Mouse (Mus musculus) activated CD4-positive, CD25-positive, alpha-beta regulatory T cell, adult 4 months (primary cell): ENCODE data around the gene Schip1. TPM values are rescaled to one million over a fixed set of nuclear protein-coding genes. Genes with fewer than 3 reads are reported as not detected.

Experiments used
- ATAC-seq: one replicate; pipeline ENCODE4 v1.8.0; 2017
- polyA plus RNA-seq, 2 experiments: library from polyadenylated mRNA; unstranded; fragments of 100-300 nt; shearing (Covaris generic); gene quantifications; one replicate each; pipeline ENCODE4 v1.2.1; 2017

The Schip1 gene
- polyA plus RNA-seq, 2 experiments from 2014 or later: 0.22 TPM; not detected in 1

DNA sequence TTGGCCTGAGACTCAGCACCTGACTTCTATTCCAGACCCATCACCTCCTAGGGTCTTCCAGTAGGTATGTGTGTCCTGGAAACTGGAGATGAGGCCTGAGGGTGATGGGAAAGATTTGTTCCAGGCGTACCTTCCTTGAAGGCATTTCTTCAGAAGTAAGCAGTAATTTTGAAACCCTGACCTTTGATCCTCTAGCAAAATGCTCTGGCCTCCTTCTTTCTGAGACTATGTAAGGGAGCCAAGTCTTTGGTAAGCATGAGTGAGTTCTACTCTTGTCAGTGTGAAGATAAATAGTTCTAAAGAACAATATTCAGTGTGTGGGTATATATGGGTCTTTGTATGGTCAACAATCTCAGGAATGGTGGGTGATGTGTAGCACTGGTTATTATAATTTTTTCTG is 65.8 kb downstream of the Schip1 start:
- no peak for ATAC-seq

DNA sequence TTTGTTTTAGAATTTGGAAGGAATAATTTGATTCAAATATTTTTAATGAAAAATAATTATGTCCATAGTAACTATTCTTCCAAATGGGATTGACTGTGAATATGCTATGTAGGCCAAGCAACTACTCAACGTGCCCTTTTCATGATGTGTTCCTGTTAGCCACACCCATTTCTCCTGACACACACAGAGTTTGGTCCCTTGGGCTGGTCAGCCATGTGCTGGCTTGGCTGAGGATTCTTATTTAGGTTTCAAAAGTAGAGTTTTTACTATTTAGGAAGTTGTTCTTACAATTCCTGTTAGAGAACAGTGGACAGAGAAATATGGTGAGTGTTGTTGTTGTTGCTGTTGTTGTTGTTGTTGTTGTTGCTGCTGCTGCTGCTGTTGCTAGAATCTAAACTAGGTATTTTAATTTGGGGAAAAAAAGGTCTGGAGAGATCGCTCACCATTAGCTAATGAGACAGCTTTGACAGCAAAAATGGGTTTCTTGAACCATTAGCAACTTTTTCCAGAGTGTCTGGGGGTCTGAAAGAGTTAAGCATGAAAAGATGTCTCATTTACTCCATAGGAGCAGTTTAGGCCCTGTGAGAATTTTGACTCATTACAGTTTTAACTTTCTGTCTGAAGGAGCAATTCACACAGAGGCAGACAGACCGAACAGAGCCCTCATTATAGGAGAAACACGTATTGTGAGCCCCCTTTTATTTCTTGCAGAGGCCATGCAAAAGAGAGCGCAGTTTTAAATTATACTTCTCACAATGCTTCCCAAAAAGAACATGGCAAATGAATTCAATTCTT is 74.4 kb downstream of the Schip1 start:
- ATAC-seq: no peak

DNA sequence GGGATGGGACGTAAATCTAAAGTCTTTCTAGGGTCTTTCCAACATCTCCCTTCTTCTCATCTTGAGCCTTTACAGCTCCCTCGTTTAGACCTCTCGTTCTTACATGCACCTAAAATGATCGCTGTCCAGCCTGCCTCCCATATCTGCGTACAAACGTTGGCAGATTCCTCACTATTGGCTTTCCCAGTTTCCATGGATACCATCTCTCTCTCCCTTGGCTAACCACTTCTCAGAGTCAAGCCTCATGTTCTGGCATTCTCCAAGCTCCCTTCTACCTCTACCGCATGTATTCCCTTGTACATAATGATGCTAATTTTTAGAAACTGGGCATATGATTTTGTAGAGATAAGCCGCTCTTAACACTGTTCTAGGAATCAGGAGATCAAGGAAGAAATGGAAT is 86.1 kb downstream of the Schip1 start:
- ATAC-seq: no peak

DNA sequence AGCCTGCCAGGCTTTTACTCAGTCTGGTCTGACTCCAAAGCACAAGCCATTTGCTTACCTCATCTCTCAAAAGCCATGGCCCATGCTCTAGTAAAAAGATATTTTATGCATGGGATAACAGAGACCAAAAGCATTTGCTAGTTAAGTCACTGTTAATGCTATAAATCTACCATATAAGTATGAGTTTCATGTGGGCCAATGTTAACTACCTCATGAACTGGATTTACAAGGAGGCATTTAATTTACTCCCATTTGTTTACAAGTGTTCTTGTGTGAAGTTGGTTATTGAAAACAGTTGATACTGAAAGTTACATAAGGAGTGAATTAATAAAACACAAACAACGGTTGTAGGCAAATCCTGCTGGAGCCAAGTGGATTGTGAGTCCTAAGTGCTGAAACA is 95.6 kb downstream of the Schip1 start:
- ATAC-seq: no peak

DNA sequence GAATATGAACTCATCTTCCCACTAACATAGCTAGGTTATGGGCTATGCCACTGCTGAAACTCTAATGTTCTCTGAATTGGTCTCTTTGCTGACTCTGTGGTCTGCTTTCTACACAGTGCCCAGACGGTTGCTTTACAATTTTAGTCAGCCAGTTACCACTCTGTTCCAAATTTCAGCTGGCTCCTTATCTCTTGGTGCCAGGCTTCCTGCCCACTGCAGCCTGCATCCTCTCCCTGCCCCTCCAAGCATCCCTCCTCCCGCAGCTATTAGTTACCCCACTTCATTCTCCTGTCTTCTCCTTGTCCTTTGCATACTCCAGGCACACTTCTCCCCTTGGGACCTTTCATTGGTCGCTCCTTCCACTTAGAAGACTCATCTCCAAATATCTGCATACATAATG is 96.2 kb downstream of the Schip1 start:
- no peak for ATAC-seq

DNA sequence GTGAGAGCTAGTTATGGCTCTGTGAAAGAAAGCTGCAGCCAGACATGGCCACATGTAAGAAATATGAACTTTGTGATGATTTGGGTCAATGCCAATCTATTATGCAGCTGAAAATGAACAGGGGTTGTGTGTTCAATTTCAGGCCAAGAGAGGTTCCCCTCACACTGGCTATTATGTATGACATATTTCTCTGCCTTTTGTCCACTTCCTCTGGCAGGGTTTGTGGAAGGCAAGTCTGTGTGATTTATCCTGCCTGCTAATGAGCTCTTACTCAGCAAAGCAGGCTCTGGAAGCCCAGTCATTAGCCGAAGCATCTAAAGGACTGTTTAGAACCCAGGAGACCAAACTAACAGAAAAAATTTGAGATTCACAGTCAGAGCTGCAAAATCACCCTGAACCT is 113.6 kb downstream of the Schip1 start:
- no peak for ATAC-seq

DNA sequence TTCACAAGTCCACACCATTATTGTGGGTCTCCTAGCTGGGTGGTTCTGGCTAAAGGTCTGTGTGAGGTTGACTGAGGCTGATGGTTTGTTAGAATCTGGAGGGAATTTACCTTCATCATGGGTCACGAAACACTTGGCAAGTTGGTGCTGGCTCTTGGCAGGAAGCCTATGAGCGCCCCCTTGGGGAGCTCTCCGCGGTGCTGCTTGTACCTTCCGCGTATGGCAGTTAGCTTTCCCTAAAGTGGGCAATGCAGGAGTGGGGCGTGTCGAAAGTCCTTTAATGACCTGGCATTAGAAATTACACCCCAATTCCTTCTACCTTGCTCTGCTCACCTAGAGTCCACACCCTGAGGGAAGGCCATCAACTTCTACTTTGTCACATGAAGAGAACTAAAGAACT is 122.9 kb downstream of the Schip1 start:
- no peak for ATAC-seq

DNA sequence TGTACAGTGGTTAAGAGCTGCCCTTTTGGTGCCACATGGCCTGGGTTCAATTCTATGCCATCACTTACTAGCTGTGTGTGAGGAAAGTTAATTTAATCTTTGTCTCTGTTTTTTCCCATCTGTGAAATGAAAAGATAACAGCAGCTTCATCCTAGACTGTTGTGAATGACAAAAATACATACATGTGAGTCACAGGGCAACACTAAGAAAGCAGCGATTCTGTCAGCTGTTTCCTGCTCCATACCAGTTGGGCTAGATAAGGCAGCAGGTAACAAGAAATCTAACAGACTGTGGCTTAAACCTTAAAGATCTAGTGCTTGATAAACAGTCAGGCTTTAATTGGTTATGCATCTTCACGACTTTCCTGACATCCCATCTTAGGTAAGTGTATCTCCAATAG is 124.5 kb downstream of the Schip1 start:
- no peak for ATAC-seq

DNA sequence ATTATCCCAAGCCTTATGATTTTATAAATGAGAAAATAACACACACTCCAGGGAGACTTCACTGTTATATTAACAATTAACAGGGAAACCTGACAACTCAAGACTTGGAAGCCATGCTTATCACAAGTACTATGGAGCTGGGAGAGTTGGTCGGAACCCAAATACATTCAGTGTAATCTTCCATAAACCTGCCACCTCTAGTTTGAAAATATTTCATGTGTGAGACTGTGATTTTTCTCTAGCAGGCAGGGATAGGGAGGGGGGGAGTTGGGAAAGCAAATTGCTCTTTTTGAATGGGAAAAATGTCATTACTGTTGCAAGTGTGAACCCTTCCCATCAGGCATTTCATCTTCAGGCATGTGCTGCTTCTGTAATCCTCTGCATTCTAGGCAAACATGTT is 132.3 kb downstream of the Schip1 start:
- no peak for ATAC-seq

DNA sequence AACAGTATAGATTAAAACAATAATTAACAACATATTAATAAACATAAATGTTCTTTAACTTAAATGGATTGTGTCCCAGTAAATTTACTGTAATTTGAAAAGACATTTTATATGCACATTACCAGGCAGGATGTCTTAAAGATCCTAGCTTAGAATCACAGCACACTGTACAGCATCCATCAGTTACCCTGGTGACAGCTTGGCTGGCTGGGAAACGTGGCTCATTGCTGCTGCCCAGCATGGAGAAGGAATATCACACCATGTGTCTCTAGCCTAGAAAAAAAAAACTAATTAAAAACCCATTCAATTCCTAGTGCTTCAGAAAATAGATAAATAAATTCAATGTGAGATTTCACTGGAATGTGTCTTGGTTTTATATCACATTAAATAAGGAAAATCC is 136.6 kb downstream of the Schip1 start:
- ATAC-seq: no peak

DNA sequence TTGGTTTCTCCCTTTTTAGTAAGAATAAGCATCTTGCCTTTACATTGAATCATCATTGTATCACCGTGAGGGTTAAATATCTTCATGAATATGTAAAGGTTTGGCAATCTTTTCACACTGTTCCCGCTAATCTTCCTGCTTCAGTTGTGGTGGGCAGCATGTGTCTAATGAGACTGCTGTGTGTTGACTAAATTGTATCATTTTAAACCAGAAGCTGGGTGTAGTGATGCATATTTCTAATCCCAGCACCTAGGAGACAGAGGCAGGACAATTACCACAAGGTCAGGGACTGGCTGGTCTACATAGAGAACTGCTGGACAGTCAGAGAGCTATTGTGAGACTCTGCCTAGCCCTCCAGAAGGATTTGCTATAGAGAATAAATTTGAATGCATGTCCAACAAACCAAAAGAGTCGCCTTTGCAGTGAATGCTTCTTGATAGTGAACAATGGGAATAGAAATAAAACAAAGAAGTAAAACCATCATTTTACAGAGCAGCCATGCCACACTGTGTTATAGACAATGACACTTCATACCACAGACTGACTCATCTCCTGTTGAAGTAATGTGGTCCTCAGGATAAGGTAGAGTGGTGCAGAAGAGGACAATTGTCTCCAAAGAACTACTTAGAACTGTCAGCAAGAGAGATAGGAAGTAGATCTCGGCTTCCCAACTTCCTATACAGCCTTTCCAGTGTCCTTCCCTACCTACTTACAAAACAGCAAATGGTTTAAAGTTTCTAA is 137.7 kb downstream of the Schip1 start:
- ATAC-seq: no peak

DNA sequence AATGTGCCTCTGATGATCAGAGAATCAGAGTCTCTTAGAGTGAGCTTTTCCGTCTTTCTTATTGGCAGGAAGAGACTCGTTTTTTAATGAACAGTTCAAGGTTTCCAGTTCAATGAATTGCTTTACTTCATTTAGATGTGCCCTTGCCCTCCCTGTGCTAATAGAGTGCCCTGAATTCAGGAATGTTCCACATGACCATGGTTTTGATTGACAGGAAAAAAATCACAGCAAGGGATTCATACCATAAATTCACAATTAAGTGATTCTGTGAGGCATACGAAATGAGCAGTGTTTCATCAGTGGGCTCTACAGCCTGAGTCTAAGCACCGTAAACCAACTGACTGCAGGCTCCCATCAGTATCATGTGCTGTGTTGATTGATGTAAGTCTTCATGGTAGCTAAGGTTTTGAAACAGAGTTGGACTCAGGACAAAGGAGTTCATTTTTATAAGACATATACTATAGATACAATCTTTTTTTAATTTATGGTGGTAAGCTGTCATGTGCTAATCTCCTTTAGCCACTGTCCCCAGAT is 139.4 kb downstream of the Schip1 start:
- no peak for ATAC-seq

DNA sequence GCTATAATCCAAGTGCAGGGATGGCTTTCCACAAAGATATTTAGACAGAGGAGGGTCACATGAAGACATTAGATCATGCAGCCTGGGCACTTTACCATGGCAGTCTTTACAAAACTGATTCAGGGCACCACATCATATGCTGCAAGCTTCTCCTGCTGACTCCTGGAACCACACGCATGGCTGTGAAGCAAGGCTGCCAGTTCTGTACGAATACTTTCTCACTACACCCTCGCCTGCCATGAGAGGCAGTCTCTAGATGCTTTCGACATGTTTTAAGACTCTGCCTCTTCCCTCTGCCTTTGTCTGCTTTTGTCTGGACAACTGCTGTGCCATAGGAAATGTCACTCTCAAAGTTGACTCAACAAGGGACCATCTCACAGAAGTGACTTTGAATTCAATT is 145.8 kb downstream of the Schip1 start:
- no peak for ATAC-seq

DNA sequence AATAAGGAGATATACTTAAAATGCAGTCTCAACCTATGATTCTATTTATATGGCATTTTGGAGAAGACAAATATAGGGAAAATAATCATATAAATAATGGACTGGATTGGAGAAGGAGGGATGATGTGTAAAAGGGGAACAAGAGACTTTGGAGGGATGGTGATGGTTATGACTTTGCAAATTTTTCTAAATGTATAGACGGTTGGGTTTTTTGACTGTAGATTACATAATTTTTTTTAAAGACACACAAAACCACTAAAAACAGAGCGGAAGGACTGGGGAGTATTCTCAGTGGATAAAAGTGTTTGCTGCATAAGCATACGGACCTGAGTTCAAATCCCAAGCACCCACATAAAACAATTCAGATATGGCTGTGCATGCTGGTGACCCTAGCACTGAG is 156.8 kb downstream of the Schip1 start:
- ATAC-seq: no peak

DNA sequence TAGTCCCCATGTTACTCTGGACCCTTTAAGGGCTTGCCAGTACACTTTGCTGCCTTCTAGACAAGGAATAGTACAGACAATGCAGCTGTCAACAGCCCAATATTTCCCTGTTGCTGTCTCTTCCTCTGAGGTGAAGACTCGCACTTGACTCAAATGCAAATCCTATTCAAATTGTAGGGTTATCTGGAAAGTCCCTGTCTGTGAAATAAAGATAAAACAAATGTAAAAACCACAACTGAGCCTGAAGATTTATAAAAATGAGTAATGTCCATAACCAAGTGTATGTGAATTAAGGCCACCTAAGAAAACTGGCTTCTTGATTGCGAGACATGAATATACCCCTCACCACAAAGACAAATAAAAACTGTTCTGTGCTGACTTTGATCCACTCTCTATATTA is 175.3 kb downstream of the Schip1 start:
- no peak for ATAC-seq

DNA sequence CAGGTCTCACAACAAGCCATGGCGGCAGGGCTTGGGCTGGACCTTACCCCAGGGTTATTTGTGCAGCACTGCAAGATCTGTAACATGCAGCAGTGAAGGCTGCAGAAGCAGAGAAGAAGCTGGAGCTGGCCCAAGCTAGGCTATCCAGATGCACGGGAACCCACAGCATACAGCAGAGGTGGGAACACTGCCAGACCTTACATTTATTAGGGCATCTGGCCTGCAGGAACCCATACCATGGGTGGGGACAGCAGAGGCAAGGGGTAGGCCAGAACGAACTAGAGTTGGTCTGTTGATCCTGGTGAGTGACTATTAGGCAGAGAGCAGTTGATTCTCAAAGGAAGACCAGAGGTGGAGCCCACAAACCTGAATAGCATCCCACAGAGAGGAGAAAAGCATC is 178.6 kb downstream of the Schip1 start:
- no peak for ATAC-seq

DNA sequence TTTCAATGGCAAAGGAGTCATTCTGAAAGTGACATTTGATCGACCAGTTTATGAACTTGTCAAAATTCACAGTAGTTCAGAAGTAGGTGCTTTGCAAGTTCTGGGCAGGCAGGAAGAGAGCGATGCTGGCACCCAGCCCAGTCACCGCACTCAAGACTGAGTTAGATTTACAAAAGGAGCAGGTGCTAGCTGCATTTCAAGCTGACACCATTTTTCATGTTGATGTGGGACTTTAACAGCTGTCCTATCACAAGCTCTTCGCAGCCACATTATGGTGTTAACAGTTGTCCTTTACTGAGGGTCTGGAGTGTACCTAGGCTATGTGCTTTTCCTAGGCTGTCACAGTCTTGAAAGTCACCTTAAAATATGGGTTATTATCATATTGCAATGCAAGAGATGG is 181.6 kb downstream of the Schip1 start:
- no peak for ATAC-seq

DNA sequence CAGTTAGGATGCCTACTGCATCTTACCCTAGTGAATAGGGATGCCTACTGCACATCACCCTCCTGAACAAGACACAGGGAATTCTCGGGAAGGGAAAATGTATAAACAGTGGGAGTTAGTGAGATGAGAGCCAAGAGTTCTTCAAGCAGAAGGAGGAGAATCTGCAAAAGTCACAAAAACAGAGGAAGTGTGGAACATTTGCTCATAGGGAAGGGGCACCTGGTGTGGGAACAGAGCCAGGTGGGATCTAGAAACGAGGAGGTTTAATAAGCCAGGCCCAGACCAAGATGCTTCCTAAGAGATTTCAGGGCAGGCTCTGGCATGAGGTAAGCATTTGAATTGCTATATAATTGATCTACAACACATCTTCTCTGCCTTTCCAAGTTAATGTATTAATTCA is 186.0 kb downstream of the Schip1 start:
- ATAC-seq: no peak

DNA sequence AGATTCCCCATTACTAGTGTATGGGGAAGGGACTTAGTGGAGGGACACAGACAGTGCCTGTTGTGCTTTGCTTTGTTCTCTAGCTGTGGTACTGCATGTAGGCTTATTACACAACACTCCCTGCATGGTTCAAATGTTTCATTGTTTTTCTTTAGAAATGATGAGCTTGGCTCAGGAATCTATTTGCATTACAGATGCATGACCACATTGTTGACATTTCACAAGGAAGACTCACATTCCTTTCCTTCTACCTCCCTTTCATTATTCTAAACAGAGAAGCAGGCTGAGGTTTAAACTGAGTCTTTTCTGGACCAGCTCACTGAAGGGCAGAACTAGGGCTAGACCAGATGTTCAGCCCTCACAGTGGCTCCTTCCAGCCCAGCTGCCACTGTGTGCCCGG is 187.7 kb downstream of the Schip1 start:
- ATAC-seq: no peak

DNA sequence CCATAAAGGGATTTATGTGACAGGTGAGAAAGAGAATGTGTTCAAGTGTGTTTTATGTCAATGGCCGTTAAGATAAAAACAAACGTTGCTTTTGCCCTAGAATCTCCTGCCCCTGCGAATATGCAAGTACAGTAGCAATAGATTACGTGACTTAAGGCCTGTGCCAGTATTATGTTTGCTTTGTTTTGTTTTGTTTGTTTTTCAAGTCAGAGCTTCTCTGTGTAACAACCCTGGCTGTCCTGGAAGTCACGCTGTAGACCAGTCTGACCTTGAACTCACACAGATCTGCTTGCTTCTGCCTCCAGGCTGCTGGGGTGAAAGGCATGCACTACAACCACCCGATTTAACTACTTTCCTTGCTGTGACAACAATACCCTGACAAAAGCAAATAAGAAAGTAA is 197.7 kb downstream of the Schip1 start:
- no peak for ATAC-seq

DNA sequence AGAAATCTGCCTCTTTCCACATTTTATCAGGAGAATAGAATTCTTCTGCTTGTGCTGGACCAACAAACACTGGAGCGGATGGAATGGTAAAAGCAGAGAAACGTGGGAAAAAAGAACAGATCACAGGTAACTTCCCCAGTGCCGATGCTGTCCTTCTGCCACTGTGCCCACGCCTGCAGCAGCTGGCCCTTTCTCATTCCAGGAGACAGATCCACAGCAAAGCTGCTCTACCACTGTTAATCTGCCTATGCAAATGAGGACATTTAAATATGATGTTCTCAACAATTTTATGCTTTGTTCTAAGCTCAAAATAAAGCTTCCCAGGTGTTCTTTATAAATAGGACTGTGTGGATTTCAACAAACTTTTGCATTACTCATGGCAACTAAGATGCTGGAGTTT is 203.3 kb downstream of the Schip1 start:
- no peak for ATAC-seq

DNA sequence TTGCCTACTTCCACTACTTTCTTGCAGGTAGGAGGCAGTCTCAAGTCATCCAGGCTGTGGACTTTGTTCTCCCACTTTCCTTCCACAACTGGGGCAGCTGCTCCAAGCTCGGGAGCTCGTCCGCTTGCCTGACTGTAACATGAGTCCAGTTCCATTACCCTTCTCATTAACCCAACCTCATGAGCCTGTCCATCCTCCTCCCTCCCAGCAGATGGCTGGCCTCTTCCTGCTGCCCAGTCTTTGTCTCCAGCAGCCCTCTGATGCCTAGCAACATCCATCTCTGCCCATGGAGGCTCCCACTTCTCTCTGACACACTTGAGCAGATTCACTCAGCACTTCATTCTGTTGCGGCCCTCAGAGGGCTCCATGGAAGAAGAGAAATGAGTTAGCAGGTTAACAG is 204.6 kb downstream of the Schip1 start:
- no peak for ATAC-seq

DNA sequence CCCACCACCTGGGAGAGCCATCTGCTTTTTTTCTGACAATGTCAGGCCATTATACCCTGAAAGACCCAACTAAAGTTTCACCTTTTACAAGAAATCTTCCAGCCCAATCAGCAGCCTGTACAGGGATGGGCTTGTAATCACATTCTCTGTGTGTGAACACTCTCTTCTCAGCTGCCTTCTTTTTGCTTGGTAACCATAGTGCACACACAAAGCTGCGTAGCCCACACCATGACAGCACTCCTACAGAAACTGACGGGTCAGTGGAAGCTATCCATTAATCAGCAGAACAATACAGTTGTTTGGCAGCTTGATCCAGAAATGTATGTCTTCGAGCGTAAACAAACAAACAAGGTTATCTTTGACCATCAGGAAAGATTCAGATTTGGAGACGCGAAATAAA is 205.6 kb downstream of the Schip1 start:
- no peak for ATAC-seq

DNA sequence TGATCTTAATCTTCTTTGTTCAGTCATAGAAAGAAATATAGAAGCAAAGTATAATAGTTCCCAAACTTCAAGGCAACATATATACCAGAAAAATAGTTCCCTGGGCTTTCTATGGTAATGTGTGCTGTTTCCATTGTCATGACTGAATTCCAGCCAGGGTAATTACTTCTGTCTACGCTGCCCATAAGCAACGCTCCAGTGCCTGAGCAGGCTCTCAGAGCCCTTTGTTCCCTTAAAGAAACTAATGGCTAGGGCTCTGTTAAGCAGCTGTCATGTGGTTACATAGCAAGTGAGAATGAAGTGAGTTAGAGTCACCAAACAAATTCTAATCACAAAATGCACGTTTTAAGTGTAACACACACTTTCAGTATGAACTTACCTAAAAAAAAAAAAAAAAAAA is 206.9 kb downstream of the Schip1 start:
- ATAC-seq: no peak
